Mouse (Mus musculus) leukemia stem cell, adult 10-12 weeks (primary cell): ENCODE measurements around the gene Gm21800. TPM values are rescaled to one million over a fixed set of nuclear protein-coding genes. Genes with fewer than 3 reads are reported as not detected.

ENCODE experiments used
- polyA plus RNA-seq: library from polyadenylated mRNA; stranded (reverse); fragments of >175 nt; gene quantifications from 2 replicates; pipeline ENCODE4 v1.2.3, GENCODE M21; 2012; ENCODE audit warnings: low replicate concordance

Gene Gm21800
- polyA plus RNA-seq = not detected in 2 replicates

DNA sequence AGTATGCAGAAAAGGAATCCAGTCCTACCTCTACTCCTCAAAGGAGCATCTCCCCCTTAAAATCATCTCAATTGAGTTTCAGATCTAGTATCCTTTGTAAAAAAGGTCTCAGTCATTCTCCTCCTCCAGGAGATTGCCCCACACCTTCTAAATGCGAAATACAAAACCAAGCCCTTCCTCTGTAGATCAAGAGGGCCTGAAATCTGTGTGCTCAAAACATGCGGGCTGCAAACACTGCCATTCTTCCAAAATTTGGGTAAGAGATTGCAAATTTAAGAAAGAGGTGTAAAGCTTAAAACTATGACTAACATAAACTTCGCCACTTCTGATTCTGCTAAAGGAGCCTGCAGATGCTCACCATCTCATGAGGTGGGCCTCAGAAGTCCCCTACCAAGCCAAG is at the start of gene Gm21800:
Gene Gm21800 (plus strand): TSS at position 301 of the 400 bp plus-strand sequence.

